Mouse (Mus musculus): Measurements from ENCODE around the gene Osgepl1. TPM values are rescaled to one million over a fixed set of nuclear protein-coding genes. Genes with fewer than 3 reads are reported as not detected.
A peak's percentile ranks its signal among the peaks of the same experiment; 100 is the strongest.
"Not testable (repeated sequence)": the region's sequence is repeated elsewhere in the genome, so short reads cannot be mapped to it uniquely, and the experiment has no call there.

The Osgepl1 gene
- 19.8 and 22.3 TPM in 2 replicates for polyA plus RNA-seq (2015; fragmentation: Nextera tagmentation; extraction: Ambion mirVana)

DNA sequence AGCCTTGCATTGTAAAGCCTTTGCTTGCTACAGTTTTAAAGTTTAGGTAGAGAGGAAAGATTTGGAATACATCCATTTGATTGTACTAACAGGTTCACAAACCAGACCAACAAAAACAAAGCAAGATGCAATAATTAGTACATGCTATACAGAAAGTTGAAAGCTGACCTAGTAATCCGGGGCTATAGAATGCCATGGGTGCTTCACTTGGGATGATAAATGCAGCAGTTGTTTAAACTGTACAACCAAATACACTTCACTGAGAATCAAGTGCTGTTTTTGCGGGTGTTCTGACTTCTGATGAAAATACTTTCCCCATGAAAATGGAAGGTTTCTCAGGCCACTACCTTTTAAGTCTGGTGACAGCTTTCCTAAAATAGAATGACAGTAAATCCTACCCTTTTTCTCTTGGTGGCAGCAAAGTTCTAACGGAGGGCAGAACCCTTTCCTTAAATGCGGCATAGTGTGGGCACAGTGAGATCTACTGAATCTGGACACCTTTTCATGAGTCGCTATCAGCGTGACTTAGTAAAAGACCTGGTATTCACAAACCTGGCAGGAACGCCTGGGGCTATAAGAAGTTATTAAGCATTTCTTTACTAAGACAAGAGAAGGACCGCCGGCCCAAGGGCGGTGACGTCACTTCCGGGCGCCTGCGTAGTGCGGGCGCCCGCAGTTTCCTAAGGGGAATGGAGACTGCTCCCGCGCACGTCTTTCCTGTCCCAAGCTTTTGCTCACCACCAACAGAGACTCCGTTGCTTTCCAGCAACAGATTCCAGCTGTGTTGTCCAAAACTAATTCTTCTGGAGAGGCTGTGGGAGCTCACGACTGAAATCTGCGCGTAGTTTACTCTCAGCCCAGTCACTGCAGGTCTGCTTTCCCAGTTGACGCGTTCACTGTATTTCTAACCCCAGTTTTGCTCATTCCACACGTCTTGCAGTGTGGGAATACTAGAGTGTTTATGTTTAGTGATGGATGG lies at the start of gene Osgepl1:
TSS of gene Osgepl1 (plus strand) at position 636 of the 979 bp plus-strand sequence.
- DNase-seq (ENCODE audit: low spot score), result peak; percentile 86

DNA sequence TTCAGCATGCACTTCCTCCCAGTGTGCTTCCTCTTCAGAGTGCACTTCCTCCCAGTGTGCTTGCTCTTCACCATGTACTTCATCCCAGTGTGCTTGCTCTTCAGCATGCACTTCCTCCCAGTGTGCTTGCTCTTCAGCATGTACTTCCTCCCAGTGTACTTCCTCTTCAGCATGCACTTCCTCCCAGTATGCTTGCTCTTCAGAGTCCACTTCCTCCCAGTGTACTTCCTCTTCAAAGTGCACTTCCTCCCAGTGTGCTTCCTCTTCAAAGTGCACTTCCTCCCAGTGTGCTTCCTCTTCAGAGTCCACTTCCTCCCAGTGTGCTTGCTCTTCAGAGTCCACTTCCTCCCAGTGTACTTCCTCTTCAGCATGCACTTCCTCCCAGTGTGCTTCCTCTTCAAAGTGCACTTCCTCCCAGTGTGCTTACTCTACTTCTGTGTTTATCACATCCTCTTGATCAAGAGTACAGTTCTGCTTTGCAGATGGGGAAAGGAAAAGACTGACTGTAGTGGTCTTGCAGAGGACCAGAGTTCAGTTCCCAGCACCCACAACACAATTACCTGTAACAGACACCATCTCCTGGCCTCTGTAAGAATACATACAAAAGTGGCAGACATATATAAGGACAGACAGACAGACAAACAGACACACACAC lies 48.3 kb upstream of the Osgepl1 start:
- not testable (repeated sequence) for DNase-seq (ENCODE audit: low spot score)

DNA sequence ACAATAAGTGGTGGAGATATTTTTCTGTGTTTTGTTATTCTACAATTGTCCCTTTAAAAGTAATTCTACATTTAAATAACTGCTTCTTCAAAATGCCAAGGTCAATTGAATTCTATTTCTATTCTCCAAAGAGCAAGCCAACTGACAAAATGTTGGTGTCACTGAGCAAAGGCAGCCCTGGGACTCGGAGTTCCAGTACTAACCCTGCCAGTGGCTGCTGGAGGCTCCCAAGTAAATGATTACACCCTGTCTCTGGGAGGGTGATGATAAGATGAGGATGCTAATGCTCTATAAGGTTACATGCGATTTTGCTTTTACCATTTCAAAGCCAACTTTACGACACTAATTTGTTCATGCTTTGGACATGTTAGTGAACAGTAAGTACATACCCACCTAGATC lies 43.5 kb upstream of the Osgepl1 start:
- DNase-seq (ENCODE audit: low spot score), result no peak

DNA sequence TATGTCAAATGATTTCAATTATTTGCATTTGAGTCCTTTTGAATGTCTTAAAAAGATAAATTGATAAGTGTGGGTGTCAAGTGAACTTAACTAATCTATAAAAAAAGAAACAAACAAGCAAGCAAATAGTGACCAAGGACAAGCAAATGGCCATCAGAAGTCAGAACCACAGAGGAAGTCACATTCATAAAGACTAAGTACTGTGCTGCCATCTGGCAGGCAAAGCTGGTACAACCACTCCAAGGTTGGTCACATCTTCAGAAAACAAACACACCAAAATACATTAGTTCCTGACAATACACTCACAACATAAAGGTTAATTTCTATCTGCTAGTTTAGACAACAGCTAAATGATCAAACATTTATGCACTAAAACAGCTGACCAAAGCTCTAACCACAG lies 40.8 kb upstream of the Osgepl1 start:
- peak; percentile 17 for DNase-seq (ENCODE audit: low spot score)

DNA sequence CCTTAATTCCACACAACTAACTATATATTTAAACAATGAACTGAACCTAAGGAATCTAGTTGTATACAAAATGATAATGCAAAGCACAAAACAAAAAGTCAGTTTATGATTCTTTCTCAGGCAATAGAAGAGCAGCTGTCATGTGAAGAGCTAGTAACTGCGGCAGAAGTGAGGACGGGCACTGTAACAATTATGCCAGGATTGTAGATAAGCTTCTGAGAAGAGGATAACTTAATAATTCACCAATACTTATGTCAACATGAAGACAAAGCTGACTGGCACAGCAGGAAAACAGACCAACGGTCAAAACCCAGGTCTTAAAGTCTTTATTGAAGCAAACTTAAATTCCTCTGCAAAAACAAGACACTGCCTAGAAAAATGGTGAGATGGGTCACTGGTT lies 22.2 kb upstream of the Osgepl1 start:
- DNase-seq (ENCODE audit: low spot score), result no peak

DNA sequence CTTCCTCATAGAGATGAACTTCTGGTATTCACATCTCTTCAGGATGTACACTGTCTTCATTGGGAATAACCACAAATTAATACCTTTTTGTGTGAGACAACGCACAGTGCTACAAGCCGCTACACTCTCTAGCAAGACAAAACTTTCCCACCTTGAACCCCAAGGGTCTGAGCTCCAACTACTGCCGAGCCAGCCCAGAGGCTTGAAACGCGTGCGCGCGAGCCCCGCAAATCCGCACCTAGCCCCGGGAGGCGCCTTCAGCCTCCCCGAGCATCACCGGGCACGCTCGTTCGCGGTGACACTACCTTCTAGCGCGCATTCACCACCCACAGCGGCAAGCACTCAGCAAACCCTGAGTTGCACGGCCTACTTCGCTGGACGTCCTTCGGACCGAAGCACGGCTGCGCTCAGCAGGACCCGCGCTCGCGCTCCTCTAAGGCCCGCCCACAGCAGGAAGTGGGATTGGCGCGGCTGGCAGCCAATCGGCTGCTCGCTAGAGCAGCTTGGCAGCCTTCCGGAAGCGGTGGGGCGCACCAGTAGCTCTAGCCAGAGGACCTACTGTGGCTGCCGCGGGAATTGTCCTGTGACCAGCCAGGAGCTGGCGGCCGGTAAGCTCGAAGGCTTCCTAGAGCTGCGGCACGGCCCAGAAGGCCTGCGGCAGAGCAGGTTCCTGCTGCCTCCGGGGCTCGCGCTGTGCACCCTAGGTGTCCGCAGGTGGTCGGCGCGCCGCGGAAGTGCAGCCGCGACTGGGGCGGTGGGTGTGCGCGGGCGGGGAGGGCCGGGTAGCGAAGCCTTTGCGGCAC lies 16.6 kb upstream of the Osgepl1 start, which contains the start of the genes Pms1, Ormdl1 and Gm28778:
TSS of gene Pms1 (minus strand) at position 438 of the 803 bp plus-strand sequence.
TSS of gene Ormdl1 (plus strand) at position 515 of the 803 bp plus-strand sequence.
TSS of gene Gm28778 (plus strand) at position 531 of the 803 bp plus-strand sequence.
- peak; percentile 93 for DNase-seq (ENCODE audit: low spot score)

DNA sequence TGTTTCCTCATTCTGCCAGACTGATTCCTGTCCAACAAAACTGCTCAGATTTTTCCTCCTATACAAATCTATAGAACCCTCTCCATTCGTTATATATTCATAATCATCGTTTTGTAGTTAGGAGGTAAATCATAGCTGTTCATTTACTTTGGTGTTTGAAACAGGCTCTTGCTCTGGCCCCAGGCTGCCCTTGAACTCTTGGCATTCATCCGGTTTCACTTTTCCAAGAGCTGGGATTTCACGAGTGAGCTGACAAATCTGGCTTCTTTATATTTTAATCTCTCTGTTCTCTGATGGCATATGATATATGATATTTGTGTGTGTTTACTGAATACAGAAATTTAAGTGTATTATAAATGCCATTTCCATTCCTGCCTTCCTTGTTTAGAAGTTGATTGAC lies 12.9 kb upstream of the Osgepl1 start:
- DNase-seq (ENCODE audit: low spot score), result no peak

DNA sequence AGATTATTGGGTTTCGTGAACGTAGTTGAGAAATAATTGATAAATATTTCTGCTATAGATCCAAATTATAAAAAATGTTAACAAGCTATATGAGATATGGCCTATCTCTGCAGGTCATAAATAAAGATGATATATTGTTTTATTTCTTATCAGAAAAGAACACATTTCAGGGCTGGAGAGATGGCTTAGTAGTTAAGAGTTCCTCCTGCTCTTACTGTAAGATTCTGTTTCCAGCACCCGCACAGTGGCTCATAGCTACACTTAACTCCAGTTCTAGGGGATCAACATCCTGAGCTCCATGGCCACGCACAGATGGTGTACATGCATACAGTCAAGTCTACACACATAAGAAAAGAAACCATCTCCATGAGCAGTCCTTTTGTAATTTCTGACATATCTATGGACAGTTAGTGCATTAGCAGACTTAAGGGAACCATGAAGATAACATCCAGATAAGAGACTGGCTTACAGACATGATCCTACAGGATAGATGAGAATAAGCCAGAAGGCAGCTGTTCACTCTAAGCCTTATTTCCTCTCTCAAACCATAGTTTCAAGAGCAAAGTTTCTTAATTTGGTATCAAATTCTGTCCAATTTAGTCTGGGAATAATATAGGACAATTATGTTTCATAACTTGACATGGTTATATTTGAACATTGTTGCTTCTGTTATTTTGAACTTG lies 8.4 kb downstream of the Osgepl1 start:
- no peak for DNase-seq (ENCODE audit: low spot score)

DNA sequence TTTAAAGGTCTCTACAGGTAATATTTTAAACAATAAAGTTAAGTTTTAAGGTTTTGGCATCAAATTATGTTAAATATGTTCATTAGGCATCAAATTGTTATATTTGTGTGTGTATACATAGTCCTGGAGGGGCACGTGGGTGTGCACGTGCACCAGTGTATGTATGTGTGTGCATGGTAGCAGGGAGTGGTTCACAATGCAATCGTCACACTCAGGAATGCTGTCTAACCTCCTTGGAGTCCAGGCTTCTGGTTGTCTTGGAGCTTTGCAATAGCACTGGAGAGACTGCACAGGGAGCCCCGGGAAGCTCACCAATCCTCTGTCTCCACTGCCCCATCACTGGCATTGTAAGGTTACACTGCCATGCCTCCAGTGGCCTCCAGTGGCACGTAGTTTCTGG lies 9.8 kb downstream of the Osgepl1 start:
- no peak for DNase-seq (ENCODE audit: low spot score)

DNA sequence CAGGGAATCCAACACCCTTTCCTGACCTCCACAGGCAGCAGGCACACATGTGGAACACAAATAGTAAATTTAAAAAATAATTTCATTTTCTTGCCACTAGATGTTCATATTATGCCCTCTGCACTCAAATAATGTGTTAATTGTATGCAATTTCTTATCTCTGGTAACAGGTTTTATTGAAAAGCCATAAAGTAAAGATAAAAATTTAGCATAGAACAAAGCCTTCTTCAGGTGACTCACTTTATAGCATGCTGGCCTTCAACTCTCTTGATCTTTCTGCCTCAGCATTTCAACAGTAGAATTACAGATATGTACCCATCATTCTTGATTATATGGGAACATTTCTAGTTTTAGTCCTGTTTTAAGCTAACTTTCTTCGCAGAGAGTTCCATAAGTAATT lies 10.9 kb downstream of the Osgepl1 start:
- DNase-seq (ENCODE audit: low spot score), result no peak

DNA sequence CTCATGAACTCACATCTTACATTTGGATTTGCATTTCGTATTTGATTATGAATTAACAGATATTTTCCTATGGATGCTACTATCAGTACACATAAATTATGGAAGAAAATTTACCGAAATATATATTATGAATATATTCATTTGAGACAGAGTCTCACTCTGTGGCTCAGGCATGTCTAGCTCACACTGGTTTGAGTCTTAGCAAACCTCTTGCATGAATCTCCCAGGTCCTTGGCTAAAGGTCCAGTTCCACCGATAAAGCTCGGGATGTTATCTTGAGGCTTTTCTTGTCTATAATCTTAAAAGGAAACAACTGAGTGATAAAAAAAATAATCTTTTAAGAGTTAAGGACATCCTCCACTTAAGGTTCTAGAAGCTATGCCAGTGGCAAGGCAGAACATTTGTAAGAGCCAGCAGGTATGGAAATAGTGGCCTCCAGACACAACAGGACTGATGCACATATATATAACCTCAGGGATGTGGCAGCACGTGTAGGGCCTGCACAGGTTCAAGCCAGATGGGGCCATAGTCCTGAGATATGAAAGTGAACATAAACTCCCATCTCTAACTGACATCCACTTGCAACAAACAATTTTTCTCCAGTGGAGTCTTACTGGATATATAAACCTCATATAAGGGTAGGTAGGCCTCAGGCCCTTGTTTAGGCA lies 11.5 kb downstream of the Osgepl1 start:
- no peak for DNase-seq (ENCODE audit: low spot score)

DNA sequence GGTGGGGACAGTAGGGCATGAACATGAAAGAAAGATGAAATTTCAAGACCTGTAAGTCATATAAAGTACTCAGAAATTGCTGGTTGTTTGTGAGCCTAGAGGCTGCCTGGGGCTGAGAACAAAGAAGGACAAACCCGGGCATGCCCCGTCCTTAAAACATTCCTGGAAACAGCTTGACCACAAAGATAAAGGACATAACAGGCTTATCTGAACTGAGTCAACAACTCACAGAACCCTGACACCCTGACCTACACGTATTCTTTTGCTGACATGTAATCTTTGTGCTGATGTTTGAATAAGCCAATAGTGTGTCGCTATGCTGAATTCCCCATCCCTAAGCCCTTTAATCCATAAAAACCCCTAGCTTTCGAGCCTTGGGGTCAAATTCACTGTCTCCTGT lies 20.1 kb downstream of the Osgepl1 start:
- not testable (repeated sequence) for DNase-seq (ENCODE audit: low spot score)

DNA sequence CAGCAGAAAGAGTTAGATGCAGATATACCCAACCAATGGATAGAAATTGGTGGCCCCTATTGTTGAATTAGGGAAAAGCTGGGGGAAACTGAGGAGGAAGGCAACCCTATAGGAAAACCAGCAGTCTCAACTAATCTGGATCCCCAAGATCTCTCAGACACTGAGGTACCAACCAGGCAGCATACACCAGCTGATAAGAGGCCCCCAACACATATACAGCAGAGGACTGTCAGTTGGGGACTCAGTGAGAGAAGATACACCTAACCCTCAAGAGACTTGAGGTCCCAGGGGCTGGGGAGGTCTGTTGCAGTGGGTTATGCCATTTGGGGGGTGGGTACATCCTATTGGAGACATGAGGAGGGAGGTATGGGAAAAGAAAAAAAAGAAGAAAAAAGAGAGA lies 22.0 kb downstream of the Osgepl1 start:
- no peak for DNase-seq (ENCODE audit: low spot score)

DNA sequence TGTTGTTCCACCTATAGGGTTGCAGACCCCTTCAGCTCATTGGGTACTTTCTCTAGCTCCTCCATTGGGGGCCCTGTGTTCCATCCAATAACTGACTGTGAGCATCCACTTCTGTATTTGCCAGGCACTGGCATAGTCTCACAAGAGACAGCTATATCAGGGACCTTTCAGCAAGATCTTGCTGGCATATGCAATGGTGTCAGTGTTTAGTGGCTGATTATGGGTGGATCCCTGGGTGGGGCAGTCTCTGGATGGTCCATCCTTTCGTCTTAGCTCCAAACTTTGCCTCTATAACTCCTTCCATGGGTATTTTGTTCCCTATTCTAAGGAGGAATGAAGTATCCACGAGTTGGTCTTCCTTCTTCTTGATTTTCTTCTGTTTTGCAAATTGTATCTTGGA lies 24.0 kb downstream of the Osgepl1 start:
- not testable (repeated sequence) for DNase-seq (ENCODE audit: low spot score)

DNA sequence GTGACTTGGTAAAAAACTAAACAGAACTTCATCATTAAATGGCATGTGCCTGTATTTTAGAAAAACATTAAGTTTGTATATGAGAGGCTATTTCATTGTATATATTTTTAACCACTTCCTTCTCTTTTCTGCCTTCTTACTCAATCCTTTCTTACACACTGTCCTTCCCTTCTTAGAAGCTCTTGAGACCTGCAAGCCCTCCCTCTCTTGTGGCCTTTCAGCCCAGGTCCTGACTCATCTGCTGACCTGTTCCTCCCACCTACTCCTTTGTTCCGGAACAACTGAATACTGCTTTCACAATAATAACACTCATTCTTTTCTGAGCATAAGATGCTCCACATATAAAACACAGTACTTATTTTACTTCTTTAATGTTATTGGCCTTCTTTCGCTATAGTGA lies 27.6 kb downstream of the Osgepl1 start:
- no peak for DNase-seq (ENCODE audit: low spot score)

DNA sequence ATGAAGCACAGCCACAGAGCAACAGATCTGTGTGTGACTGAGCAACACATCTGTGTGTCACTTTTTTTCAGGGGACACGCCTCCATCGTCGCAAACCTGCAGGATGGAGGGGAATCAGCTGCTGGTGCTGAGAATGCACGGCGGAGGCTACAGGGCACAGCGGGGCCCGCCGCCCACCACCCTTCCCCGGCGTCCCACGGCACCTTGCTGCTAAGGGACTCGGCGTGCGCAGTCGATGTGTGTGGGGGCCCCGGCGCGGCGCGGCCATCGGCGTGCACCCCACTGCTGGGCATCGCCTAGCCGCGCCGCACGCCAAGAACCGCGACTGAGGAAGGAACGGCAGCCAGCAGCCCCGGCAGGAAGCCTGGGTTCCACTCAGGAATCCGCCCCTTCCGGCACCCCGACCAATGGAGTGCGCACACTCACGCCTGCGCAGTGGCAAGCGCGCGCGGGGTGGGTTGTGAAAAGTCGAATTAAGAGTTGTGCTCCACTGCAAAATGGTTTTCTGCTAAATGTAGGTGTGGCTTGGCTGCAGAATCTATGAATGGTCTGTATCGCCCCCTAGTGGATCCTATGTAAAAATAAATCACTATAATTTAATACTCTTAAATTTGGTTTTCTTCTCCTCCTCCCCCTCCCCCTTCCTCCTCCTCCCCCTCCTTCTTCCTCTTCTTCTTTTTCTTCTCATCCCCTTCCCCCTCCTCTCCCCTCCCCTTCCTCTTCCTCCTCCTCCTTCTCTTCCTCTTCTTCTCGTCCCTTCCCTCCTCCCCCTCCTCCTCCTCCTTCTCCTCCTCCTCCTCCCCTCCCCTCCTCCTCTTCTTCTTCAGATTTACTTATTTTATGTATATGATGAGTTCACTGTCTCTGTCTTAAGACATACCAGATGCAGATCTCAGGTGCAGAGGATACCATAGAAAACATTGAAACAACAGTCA lies 39.2 kb downstream of the Osgepl1 start, which contains the start of the genes Asdurf, Gm28551 and Asnsd1:
TSS of gene Asdurf (minus strand) at position 293 of the 935 bp plus-strand sequence.
TSS of gene Gm28551 (minus strand) at position 341 of the 935 bp plus-strand sequence.
TSS of gene Asnsd1 (minus strand) at position 426 of the 935 bp plus-strand sequence.
- peak; percentile 99 for DNase-seq (ENCODE audit: low spot score)

DNA sequence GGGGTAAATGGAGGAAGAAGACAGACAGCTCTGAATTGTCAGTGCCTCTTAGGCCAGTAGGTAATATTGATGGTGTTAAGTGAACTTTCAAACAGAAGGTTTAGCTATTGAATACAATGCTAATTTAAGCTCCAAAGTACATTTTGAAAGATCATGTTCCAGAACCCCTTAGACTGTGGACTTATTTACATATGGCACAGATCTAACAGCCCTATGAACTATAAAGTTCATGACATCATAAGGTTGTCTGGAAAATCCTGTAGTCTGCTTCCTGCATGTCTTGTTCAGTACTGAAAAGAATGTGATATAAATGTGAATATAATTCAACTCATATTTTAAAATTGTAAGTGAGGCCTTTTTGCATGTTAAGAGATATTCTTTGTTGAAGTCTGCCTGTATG lies 45.6 kb downstream of the Osgepl1 start:
- no peak for DNase-seq (ENCODE audit: low spot score)

Measured in thymus, postnatal 0 days (tissue).